Mouse (Mus musculus): ENCODE results near the gene Tcf7l1.

- TF ChIP-seq CTCF (IDR thresholded peaks at IDR 0.05; ENCODE audit: low read depth) = no peak
- no peak for TF ChIP-seq EP300 (IDR thresholded peaks at IDR 0.05; ENCODE audit: low read depth)
These were observed 134.7 kb downstream of the Tcf7l1 start for GRCm38 (mm10) chr6:72654355-72654754.
